Mouse (Mus musculus) embryo, embryonic 9.5 days (tissue): ENCODE results near the gene Tent5c.
"Not testable (repeated sequence)": the region's sequence is repeated elsewhere in the genome, so short reads cannot be mapped to it uniquely, and the experiment has no call there.

ENCODE experiments used
- DNase-seq: peaks from one replicate; pipeline ENCODE4 v3.0.0-alpha.2; 2017; ENCODE audit errors: extremely low spot score

Gene Tent5c

DNA sequence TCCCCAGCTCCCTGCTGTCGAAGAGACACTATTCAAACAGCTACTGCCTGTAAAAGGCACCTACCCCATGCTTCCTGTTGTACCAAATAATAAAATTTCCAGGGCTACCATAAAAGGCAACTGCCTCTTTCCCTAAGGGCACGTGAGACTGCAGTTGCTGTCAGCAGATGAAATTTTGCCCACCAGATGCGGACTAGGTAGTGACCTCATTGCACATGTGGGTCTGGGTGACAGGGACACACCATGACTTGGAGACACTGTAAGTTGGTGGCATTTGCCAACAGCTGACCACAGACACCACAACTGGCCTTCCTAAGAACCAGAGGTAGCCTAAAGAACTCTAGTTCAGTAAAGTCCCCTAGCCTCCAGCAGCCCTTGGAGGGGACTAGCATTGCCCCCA, 50.0 kb downstream of the Tent5c start:
- no peak for DNase-seq

DNA sequence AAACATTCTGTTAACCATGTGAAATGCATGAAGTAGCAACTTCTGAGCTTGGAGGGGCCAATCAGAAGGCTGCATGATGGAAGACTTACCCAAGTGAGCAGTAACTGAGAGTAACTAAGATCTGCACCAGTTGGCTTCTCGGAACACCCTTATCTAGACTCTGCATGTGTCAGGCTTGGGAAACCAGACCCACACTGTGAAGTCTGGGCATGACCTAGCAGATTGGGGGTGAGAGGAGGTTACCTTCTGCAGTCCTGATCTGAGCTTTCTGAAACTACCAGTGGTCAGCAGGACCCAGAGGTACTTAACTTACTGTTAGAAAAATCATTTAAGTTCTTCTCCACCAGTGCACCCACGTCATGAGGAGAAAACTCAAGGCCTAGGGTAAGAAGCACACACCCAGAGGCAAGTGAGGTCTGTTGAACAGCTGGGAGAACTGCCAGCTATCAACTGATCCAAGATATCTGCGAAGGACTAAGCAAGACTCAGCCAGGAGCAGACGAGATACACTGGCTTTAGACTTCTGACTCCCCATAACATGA, 50.6 kb downstream of the Tent5c start:
- no peak for DNase-seq

DNA sequence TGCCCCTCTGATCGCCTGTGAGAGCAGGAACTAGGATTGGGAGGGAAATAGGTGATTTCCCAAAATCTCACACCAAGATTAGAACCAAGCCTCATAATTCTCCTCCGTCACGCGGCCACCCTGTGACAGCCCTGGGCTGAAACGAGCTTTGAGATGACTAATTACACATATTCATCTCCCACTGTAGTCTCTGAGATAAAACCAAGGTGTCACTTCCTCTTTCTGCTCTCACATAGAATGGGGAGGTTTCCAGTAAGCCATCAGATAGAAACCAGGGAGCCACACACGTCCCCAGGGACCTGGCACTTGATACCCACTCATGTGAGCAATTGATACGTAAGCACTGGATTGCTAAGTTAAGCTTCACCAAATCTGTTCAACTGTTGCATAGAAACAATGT, 52.4 kb downstream of the Tent5c start:
- DNase-seq: no peak

DNA sequence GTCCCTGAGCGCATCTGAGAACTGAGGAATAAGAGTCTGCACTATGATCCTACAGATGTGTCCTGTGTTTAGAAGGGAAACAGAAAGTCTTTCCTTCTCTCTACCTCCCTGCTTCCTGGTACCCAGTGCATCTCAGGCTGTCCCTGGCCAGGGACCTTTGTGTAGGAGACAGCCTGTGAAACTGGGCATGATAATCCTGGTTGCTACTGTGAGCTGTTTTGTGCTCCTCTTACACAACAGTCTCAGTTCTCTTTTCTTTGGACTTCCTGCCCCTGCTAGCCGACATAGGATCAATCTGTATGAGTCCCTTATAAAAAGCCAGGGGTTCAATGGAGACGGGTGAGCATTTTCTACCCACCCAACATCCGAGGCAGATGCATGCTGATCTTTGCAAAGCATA, 57.4 kb downstream of the Tent5c start:
- no peak for DNase-seq

DNA sequence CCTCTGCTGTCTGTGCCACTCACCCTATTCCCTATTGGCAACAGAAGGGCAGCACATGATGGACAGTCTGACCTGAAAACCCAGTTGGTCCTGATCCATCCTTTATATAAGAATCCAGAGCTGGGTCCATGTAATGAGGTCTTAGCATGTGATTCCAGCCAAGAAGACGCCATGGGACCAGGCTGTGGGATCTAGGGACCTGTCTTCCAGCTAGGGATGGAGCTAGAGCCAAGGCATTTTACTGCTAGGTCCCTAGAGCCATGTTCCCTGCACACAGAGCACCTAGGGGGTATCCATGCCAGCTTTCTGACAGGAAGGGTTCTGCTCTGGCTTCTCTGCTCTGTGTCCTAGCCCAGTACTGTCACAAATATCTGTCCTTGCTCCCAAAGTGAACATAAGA, 58.4 kb downstream of the Tent5c start:
- DNase-seq: no peak

DNA sequence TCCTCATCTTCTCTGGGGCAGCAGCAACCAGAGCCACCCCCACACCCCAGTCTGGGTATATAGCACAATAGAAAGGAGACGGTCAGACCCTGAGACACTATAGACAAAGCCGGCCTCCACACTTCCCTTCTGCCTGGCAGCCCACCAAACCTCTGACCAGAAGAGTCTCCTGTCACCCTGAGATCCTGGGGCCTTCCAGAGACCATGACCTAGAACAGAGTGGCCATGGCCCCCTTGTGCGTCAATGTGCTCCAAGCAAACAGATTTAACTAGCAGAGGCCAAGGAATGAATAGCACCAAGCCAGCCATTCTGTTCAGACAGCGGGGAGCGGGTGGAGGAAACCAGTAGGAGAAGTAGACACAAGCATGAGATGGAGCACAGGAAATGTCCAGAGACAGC, 59.0 kb downstream of the Tent5c start:
- DNase-seq: no peak

DNA sequence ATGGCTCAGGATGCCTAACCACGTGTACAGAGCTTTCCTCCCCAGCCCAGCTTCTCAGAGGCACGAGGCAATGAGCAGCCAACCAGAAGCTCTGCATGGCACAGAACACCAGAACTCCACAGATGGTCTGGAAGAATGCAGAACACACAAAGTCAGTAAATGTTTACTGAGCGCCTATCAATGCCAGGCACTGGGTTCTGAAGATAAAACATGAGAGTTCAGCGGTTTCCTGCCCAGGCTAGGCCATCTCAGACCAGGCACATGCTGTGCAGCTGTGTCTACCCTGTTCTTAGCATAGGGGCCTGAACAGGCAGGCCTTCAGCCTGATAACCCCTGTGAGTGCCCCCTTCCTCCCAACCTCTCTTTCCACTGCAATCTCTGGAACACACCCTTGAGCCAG, 59.5 kb downstream of the Tent5c start:
- no peak for DNase-seq

DNA sequence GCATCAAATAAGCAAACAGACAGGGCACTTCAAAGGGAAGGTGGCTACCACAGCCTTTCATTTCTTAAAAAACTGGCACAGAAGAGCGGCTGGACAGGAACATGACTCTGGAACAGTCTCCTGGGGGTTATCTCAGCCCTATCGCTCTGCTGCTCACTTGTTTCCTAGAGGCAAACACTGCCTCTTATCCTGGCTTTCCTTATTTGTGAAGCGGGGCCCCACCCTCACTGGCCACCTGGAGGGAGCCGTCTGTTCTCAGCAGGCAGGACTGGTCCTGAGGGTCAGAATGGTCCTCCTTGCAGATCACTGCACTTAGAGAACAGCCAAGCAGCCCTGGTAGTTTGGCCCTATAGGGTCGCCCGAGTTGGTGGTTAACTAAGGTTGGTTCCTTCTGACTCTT, 61.6 kb downstream of the Tent5c start:
- no peak for DNase-seq

DNA sequence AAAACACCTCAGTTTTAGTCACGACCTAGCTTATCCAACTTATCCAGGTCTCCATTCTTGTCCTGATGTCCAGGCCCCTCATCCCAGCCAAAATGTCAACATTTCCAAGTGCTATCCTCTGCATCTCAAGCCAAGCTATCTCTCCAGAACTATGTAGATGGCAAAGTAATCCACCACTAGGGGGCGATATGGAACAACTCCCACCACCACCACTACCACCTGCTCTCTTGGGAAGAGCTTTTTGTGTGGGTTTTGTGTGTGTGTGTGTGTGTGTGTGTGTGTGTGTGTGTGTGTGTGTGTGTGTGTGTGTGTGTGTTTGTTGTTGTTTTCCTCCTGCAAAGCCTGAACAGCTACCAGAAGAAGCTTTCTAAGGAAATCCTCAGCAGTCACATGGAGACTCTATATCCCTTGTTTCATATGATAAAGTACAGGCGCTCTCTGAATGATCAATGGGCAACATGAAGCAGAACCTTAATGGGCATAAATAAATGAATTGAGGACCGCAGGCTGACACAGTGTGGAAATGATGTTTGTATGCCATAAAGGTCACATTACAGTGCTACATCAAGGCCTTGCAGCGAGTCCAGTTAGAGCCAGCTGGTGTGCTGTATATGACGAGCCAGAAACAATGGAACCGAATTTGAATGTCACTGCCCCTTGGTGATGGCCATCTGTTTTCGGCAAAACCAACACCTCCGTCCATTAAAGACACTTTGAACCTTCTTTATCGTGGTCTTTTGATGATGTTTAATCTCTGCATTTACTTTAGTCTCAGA, 66.5 kb downstream of the Tent5c start:
- DNase-seq: peak; percentile 63

DNA sequence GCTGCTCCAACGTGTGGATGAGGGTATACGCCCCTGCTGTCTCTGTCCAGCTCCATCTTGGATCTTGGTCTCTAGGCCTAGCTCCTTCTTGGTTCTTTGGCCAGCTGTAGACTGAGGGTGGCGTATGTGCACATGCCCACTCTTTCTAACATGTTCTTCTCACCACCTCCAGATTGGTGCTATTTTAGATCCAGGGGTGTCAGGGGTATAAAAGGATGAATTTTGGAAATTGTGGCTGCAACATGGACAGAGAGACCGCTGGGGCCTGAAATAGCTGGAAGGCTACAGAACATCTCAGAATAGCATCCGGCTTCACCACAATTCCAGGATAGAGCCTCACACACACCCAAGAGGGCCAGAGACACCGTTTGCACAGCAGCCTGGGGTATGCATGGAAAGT, 67.8 kb downstream of the Tent5c start:
- no peak for DNase-seq

DNA sequence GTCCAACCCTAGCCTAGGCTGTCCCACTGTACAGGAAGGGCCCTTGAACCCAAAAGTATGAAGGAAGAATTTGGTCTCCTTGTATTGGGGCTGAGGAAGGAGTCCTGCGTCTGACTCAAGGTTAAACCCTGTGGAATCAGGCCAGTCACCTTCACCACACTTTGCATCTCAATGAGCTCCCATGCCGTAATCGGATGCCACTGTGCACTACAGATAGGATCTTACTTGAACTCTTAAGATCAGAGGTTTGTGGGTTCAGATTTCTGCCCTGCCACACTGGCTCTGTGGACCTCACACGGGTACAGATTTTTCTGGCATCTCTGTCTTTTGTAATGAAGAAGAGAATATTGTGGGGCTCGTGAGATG, 68.5 kb downstream of the Tent5c start:
- no peak for DNase-seq

DNA sequence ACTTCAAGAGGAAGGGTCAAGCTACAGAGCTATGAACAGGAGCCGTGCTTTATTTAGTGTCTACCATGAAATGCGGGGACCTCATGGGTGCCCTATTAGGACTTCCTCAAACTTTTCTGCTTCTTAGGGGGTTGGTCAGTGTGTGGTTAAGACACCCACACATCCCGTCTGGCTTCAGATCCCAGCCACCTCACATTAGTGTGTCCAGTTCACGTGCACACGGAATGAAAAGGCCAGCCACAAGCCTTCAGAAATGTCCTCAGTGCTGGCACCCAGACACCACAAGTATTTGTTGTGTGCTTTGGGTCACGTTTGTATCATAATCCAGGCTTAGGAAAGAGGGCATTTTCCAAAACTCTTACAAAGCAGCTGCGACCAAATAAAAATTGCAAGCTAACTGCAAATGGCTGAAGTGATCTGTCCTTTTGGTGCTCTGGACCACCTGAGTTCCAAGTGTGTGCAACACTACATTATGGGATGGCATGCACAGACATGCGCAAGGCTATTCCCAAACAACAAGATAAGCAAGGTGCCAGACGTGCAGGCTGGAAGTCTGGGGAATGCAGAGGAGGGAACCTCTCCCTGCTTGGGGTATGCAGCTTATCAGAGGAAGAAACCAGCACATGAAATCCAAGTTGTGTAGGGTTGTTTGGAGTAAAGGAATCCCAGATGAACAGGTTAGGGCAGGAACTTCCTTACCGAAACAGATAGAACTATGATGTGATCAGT, 69.0 kb downstream of the Tent5c start:
- no peak for DNase-seq

DNA sequence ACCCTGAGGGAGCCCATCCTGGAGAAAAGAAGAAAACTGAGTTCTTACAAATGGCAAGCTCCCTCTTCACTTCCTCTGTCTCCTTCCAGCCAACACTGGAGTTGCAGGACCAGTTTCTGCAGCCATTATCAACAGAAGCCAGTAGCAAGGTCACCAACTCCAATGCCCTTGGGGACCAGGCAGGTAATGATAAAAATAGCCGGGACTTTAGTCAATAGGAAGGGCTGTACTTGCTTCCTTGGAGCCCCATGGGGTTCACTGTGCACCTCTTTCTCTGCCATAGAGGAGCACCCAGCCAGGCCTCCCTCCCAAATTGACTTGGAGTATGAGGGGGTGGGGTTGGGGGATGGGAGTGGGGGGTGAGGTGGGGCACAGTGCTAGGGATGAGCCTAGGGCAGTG, 70.7 kb downstream of the Tent5c start:
- no peak for DNase-seq

DNA sequence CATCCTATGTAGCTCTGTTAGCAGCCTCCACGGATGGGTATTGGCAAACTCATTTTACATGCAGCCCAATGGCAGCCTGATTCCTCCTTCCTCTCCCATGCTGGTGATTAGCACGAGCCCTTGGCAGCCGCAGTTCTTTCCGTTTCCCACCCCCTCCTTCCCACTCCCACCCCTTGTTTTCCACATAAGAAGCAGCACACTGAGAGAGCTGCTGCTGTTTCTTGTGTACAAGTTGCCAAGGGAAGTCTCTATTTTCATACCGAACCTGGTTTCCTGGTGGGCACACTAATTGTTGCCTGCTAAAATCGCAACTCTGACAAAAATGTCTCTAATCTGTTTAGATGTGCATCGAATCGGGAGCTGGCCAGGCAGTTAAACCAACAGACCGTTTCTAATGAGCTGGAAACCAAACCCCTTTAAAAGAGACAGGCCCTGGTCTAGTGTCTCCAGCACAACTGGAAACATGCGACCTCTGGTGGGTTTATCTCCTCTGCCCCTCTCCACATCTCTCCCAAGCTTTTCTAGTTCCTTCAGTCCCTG, 71.3 kb downstream of the Tent5c start:
- peak; percentile 16 for DNase-seq

DNA sequence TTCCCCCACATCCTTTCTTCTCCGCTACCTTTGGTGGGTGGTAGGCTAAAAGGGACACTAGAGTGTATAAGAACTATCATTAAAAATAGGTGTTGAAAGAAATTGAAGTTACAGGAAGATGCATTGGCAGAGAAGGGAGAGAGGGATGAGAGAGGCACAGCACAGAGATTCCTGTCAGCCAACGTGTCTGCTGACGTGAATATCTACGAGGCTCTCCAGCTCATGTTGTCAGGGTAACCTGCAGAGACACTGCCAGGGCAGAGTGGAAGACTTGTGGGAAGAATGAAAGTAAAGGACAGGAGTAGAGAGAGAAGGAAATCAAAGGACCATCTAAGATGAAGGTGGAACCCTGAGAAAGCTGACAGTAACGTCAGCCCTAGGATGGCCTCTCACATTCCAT, 73.5 kb downstream of the Tent5c start:
- DNase-seq: no peak

DNA sequence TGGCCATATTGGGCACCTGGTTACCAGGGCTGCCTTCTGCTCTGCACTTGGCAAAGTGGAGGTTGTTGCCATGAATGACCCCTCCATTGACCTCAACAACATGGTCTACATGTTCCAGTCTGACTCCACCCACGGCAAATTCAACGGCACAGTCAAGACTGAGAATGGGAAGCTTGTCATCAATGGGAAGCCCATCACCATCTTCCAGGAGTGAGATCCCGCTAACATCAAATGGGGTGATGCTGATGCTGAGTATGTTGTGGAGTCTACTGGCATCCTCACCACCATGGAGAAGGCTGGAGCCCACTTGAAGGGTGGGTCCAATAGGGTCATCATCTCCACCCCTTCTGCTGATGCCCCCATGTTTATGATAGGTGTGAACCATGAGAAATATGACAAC, 75.5 kb downstream of the Tent5c start:
- not testable (repeated sequence) for DNase-seq

DNA sequence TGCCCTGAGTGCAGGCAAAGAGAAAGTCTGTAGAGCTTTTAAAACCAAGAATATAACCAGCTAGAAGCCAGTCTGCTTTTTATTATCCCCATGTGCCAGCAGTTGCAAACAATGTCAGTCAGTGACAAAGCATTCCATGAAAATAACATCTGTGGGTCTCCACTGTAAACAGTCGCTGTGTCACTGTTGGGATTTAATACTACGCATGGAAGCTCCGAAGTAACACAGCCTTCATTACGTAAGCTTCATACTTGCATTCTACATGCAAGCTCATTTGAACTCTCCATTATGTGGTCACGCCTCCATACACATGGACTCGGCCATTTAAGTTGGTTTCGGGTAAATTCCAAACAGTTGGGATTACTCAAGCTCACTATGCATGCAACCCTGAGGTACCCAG, 77.2 kb downstream of the Tent5c start:
- DNase-seq: no peak

DNA sequence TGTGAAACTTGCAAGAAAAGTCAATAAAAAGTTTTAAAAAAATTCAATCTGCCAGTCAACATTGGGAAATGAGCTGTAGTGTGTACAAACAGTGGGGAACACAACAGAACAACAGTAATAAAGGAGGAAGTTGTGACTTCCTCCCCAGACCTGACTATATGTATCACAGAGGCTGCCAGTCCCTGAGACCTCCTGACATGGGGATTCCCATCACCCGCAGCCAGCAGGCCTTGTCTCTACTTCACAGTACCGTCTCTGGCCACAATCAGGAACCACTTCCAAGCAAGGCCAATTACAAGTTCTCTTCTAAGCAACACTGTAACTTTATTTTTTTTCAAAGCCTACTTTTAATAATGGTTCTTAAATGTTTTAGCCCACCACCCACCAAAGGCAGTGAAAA, 79.8 kb downstream of the Tent5c start:
- DNase-seq: no peak

DNA sequence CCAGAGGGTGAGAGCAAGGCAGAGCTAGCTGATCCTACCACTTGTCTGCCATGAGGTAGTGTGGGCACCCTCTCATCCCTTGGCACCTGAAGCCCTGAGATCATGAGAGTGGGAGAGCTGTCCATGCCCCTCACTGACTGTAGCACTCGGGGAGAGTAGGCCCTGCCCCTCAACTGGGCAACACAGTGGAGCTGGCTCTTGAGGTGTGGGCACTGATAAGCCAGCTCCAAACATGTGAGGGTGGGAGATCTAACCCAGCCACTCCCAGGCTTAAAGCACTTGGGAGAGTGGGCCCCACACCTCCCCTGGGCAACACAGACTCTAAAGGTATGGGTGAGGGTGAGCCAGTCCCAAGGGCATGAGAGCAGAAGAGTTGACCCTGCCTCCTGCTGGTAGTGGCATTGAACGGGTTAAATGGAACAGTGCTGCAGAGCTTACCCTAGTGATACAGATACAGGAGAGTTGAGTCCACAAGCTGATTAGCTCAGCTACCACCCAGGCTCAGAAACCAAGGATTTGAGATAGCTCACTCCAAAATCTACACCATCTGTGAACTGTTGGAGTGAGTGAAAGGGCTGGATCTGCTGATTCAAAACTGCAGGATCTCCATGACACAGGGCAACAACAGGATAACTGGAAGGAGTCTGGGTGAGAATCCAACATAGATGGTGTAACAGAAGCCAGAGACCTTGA, 80.6 kb downstream of the Tent5c start:
- no peak for DNase-seq

DNA sequence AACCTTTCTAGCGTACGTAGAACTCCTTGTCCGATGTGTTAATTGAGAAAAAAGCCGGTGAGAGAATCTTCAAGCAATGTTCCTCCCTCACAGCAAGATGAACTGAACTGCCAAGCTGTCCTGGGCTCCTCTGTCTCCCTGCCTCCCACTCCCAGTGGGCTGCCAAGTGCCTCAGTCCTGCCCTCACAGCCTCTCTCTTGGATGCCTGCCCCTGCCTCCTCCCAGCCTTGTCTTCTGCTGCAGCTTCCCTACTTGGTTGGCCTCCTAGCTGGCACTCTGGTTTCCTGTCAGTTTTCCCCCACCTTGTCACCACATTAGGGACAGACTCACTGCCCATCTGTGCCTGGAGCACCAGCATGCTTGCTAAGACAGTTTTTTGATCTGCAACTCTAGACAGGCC, 86.5 kb downstream of the Tent5c start:
- no peak for DNase-seq
